Mouse (Mus musculus): ENCODE measurements at regions not wholly inside any gene's neighbourhood (a gene's known extent, or its start where the extent isn't known, plus 50 kb on each side); places are given as distances from the start of the nearest gene placed in this dataset.

DNA sequence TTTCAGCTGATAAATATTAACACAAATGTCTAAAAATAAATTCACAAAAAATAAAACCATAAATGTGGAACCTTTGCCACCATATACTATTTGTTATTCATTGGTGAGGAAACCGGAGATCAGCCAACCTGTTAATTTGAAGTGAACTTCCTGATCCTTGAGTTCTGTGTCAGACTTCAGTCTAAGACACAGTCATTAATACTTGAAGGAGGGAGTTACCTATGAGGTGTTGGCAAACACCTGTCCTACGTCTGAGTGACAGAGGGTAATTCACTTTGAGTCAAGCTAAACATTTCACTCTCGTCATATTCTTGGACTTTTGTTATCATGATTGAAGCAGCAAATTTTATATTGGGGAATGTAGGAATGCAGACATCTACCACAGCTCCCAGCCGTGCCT is 116.3 kb upstream of the Sox11 start:
- TF ChIP-seq EP300 (IDR thresholded peaks at IDR 0.05; ENCODE audit: low read depth in 1 of 2, low read length in 2 of 2) (no peak), GABPA (IDR thresholded peaks at IDR 0.05; ENCODE audit: low read depth, low read length) (no peak)

Measured in MEL (cell line).